Mouse (Mus musculus) liver, embryonic 14.5 days (tissue): ENCODE measurements around the gene Slc13a4.

ENCODE experiments used
- CTCF ChIP-seq: IDR thresholded peaks from 2 replicates; pipeline ENCODE4 v1.5.1; 2016; ENCODE audit warnings: antibody characterized with exemption, low read depth, control low read depth
- EP300 ChIP-seq: IDR thresholded peaks from 2 replicates; pipeline ENCODE4 v1.6.1; 2016; ENCODE audit warnings: antibody characterized with exemption, low read depth

- TF ChIP-seq CTCF (no peak), EP300 (no peak)
These were observed 44.9 kb upstream of the Slc13a4 start for GRCm38 (mm10) chr6:35352867-35353266.
